ENCODE assay signal across 21 mouse cellular contexts in the genomic region with DNA sequence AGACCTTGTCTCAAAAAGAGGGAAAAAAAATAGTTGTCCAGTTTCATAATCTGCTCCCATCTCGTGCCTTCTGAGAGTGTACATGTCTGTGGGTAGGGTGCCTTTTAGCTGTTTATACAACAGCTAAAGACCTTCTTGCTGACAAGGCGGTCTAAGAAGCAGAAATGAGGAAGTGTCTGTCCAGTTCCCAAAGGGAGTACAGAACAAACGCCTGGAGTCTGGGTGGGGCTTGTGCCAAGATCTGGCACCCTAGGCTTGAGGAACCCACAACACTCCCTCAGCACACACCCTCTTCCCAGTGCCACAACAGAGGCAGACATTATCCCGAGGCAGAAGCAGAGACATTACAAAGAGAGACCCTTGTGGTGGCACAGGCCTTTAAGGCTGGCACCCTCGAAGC. TPM values are rescaled to one million over a fixed set of nuclear protein-coding genes. Genes with fewer than 3 reads are reported as not detected.
DNase-seq lines count a peak whose midpoint lies in the region; ATAC-seq and TF ChIP-seq lines count a peak whose summit lies in the region.
"Had no signal": no experiment of that assay in that cellular context is flagged by ENCODE, and none has a peak within 500 bp of the region (broad histone marks: within the 10 kb centered on the region; RNA-seq: fewer than 3 reads in every experiment).

No protein-coding gene starts in this region.

- H3K4me1 ChIP-seq in bone marrow macrophage, adult 2 months (ENCODE audit: control insufficient read depth, insufficient read depth, low read length): peaks cover 30% of the 10 kb centered on the region

- H3K27ac ChIP-seq in bone marrow macrophage, adult 2 months (ENCODE audit: insufficient read depth, low read depth, low read length): peak overlapping the region; percentile 88
- H3K27ac ChIP-seq: hindbrain, postnatal 0 days; left cerebral cortex, adult 2 months; limb, embryonic 12.5 days; liver, embryonic 14.5 days; midbrain, embryonic 13.5 days; neural tube, embryonic 15.5 days had no signal

- DNase-seq in heart, adult 11 months: peak; percentile 98
- DNase-seq in heart, postnatal 36 days: no peak
- DNase-seq in layer of hippocampus, adult 9-11 months: peak; percentile 34
- DNase-seq in layer of hippocampus, postnatal 25 days (ENCODE audit: extremely low spot score in 1 of 2, low spot score in 1 of 2): no peak
- DNase-seq in urinary bladder, adult 18-20 months (ENCODE audit: low spot score in 2 of 2): no peak
- DNase-seq in right cerebral cortex, postnatal 14 days: no peak
- DNase-seq: adrenal gland, postnatal 25 days; B cell, adult 2 months; gastrocnemius, postnatal 36 days; lung, postnatal 14 days had no signal

- no peak overlapping the region for H3K4me3 ChIP-seq in bone marrow macrophage, adult 2 months (ENCODE audit: insufficient read depth, low read length)
- H3K4me3 ChIP-seq: left cerebral cortex, adult 2 months; limb, embryonic 12.5 days; midbrain, embryonic 13.5 days; myocyte; neural tube, embryonic 15.5 days had no signal

- TF ChIP-seq POLR2A in bone marrow macrophage, adult 2 months (IDR thresholded peaks at IDR 0.05; ENCODE audit: borderline replicate concordance, low read depth, low read length): no peak

- ATAC-seq in megakaryocyte progenitor cell, adult 5-6 weeks (replicated peaks; ENCODE audit: poor library complexity): peak; percentile 69
- ATAC-seq: activated CD4-positive, CD25-positive, alpha-beta regulatory T cell, adult 4 months; hindbrain, postnatal 0 days; midbrain, embryonic 13.5 days; Patski had no signal

- TF ChIP-seq CTCF in bone marrow macrophage, adult 2 months (IDR thresholded peaks at IDR 0.05; ENCODE audit: low read depth, low read length): no peak

- intact Hi-C loops in heart, postnatal 36 days (cut with DNase I): no loop called here

RNA-seq across cellular contexts. Expression of gene Tmem37, which starts 1.6 kb away (rescaled TPM):
- 1 to 10 TPM; 5.4 to 8.8 TPM for total RNA-seq in heart, postnatal 36 days (2021)
- total RNA-seq in layer of hippocampus, postnatal 25 days (2021): 1 to 10 TPM in 1 of 2 experiments, under 1 TPM in 1; 0.94 to 1.1 TPM
- polyA plus RNA-seq in bone marrow macrophage, adult 2 months (2012; ENCODE audit: insufficient read depth, insufficient read length, missing spikeins): 71.5 and 83.0 TPM in 2 replicates
- total RNA-seq in megakaryocyte progenitor cell, adult 5-6 weeks (2015): 0.12 TPM in 1 of 2 replicates, not detected in the other
- total RNA-seq in megakaryocyte progenitor cell, adult 5-6 weeks (2017): 0.46 TPM in 1 of 2 replicates, not detected in the other

RNA-seq across cellular contexts. Expression of gene Dbi, which starts 45.4 kb away (rescaled TPM):
- total RNA-seq in heart, postnatal 36 days (2021): 100 to 1,000 TPM; 268 to 306 TPM
- total RNA-seq in layer of hippocampus, postnatal 25 days (2021): 100 to 1,000 TPM; 387 to 439 TPM
- 259 and 267 TPM in 2 replicates for polyA plus RNA-seq in bone marrow macrophage, adult 2 months (2012; ENCODE audit: insufficient read depth, insufficient read length, missing spikeins)
- 344 and 366 TPM in 2 replicates for total RNA-seq in megakaryocyte progenitor cell, adult 5-6 weeks (2015)
- total RNA-seq in megakaryocyte progenitor cell, adult 5-6 weeks (2017): 314 and 346 TPM in 2 replicates

RNA-seq across cellular contexts. Expression of gene 3110009E18Rik, which starts 45.5 kb away (rescaled TPM):
- total RNA-seq in heart, postnatal 36 days (2021): 1 to 10 TPM; 4.3 to 7.5 TPM
- 10 to 100 TPM in 1 of 2 experiments, 1 to 10 TPM in 1; 9.2 to 10.1 TPM for total RNA-seq in layer of hippocampus, postnatal 25 days (2021)
- 5.3 and 8.7 TPM in 2 replicates for polyA plus RNA-seq in bone marrow macrophage, adult 2 months (2012; ENCODE audit: insufficient read depth, insufficient read length, missing spikeins)
- total RNA-seq in megakaryocyte progenitor cell, adult 5-6 weeks (2015): 12.3 and 13.0 TPM in 2 replicates
- 2.4 and 11.5 TPM in 2 replicates for total RNA-seq in megakaryocyte progenitor cell, adult 5-6 weeks (2017)

Comparison
In these comparisons a context has a peak if more than half of its experiments do, and no peak if none do; other contexts are left out.
1. DNase-seq: peak in heart, adult 11 months (single experiment) and layer of hippocampus, adult 9-11 months (single experiment); none in heart, postnatal 36 days (0 of 2), layer of hippocampus, postnatal 25 days (0 of 2), urinary bladder, adult 18-20 months (0 of 2) and right cerebral cortex, postnatal 14 days (single experiment).